Mouse (Mus musculus) intestine, embryonic 14.5 days (tissue): ENCODE data around the gene Eif4enif1. TPM values are rescaled to one million over a fixed set of nuclear protein-coding genes. Genes with fewer than 3 reads are reported as not detected.
A peak's percentile ranks its signal among the peaks of the same experiment; 100 is the strongest.

Experiments
- ATAC-seq: fragments of 200-750 bp; cut with Nextera tagmentation; replicated peaks from 2 replicates; pipeline ENCODE4 v1.8.0; 2017; ENCODE audit warnings: low read depth, moderate number of reproducible peaks, moderate TSS enrichment, moderate library complexity; ENCODE audit not compliant: low FRiP score, low TSS enrichment
- DNase-seq: peaks from one replicate; pipeline ENCODE4 v3.0.0-alpha.2; 2018; ENCODE audit warnings: low spot score
- H3K27ac ChIP-seq: fragments of 300-500 bp; sonication (generic); 2 replicates; pipeline ENCODE4 v1.5.1; 2014; ENCODE audit warnings: low read depth, mild to moderate bottlenecking, control low read depth
- H3K27me3 ChIP-seq: fragments of 300-500 bp; sonication (generic); replicated peaks from 2 replicates; pipeline ENCODE4 v1.6.1; 2014; ENCODE audit warnings: low read length, control low read depth; ENCODE audit not compliant: control insufficient read depth, insufficient read depth
- H3K36me3 ChIP-seq: fragments of 300-500 bp; sonication (generic); 2 replicates; pipeline ENCODE4 v1.6.1; 2014; ENCODE audit warnings: low read length, control low read depth; ENCODE audit not compliant: control insufficient read depth, insufficient read depth
- H3K4me1 ChIP-seq: fragments of 300-500 bp; sonication (generic); replicated peaks from 2 replicates; pipeline ENCODE4 v1.6.1; 2014; ENCODE audit warnings: low read length, control low read depth, mixed read lengths; ENCODE audit not compliant: control insufficient read depth, insufficient read depth
- H3K4me2 ChIP-seq: fragments of 300-500 bp; sonication (generic); 2 replicates; pipeline ENCODE4 v1.6.1; 2014; ENCODE audit warnings: low read length
- H3K4me3 ChIP-seq: fragments of 300-500 bp; sonication (generic); 2 replicates; pipeline ENCODE4 v1.5.1; 2014; ENCODE audit warnings: low read depth, low read length, control low read depth, mixed read lengths
- H3K9ac ChIP-seq: fragments of 300-500 bp; sonication (generic); 2 replicates; pipeline ENCODE4 v1.6.1; 2014; ENCODE audit warnings: mild to moderate bottlenecking, low read length
- H3K9me3 ChIP-seq: fragments of 300-500 bp; sonication (generic); 2 replicates; pipeline ENCODE4 v1.6.1; 2016; ENCODE audit warnings: low read length, control low read depth; ENCODE audit not compliant: control insufficient read depth
- WGBS: fragments of 180-500 bp; shearing (Covaris S2); extraction: QIAGEN DNeasy Blood & Tissue Kit; methylation state at CpG from one replicate; pipeline ENCODE4 v1.1.7; 2014; 5-methylcytosine and 5-hydroxymethylcytosine counted together
- polyA plus RNA-seq: library from polyadenylated mRNA; unstranded; fragments of >200 nt; fragmentation: Nextera tagmentation; extraction: Ambion mirVana; gene quantifications from 2 replicates; pipeline ENCODE4 v1.2.1, GENCODE M21; 2014

Eif4enif1 gene
- polyA plus RNA-seq, 1 experiment from 2014 or later, result 52.7 TPM

GRCm38 (mm10) chr11:3267133-3267532 is 64.9 kb downstream of the Eif4enif1 start:
- ATAC-seq (peak; percentile 1; the same call in 1 of the 2 replicates), DNase-seq (no peak)
- peaks cover 18% of the 10 kb centered on the region for H3K4me1 ChIP-seq
- peak overlapping the region; percentile 98 for H3K9ac ChIP-seq
- no peaks in the 10 kb centered on the region for H3K27me3 ChIP-seq
- H3K4me3 ChIP-seq, result peak overlapping the region; percentile 93
- H3K4me2 ChIP-seq, result peak overlapping the region; percentile 65
- WGBS, result 55% methylated on average over 7 of the region's 7 CpGs
- no peaks in the 10 kb centered on the region for H3K9me3 ChIP-seq
- peaks cover 22% of the 10 kb centered on the region for H3K36me3 ChIP-seq
- H3K27ac ChIP-seq, result peak overlapping the region; percentile 94; the same call in 1 of the 2 replicates

DNA sequence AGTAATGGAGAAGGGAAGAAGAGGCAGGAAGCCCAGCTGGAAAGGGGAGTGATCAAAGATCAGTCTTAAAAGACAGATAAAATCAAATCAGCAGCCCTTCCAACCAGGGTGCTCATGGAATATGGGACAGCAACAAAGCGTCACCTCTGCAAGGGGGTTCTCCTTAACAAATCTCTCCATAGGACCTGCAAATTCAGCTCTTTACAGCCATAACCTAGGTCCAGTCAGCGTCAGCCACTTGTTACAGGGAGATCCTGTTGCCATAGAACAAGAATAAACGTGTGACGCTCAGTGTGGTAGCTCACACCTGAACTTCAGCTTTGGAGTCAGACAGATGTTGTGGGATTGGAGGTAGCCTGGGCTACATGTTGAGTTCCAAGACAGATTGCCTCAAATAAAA is 67.0 kb downstream of the Eif4enif1 start:
- ATAC-seq (no peak), DNase-seq (no peak)
- peaks cover 16% of the 10 kb centered on the region for H3K4me1 ChIP-seq
- no peak overlapping the region for H3K4me3 ChIP-seq
- no peaks in the 10 kb centered on the region for H3K9me3 ChIP-seq
- 41% methylated on average over 4 of the region's 4 CpGs for WGBS
- no peaks in the 10 kb centered on the region for H3K27me3 ChIP-seq
- no peak overlapping the region for H3K9ac ChIP-seq
- H3K4me2 ChIP-seq, result no peak overlapping the region
- no peak overlapping the region for H3K27ac ChIP-seq
- peaks cover 2% of the 10 kb centered on the region; the same call in 1 of the 2 replicates for H3K36me3 ChIP-seq

DNA sequence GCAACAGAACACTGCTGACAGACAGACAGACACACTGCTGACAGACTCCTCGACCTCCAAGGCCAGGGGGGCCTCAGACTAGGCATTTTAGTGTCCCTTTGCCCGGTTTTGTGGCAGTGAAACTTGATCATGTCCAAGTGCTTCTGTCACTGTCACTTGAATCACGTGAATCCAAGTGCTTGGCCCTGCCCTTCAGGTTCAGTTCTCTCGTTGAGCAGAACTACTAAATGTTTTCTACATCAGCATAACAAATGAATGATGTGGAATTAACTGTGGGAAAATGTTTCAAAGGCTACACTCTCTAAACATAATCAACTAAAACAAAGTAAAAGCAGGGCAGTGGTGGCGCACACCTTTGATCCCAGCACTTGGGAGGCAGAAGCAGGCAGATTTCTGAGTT is 76.2 kb downstream of the Eif4enif1 start:
- H3K4me1 ChIP-seq, result no peaks in the 10 kb centered on the region
- peaks cover 8% of the 10 kb centered on the region for H3K9me3 ChIP-seq
- ATAC-seq, result no peak
- no peaks in the 10 kb centered on the region for H3K36me3 ChIP-seq
- DNase-seq, result no peak
- H3K4me2 ChIP-seq, result no peak overlapping the region
- H3K27ac ChIP-seq, result no peak overlapping the region
- no peaks in the 10 kb centered on the region for H3K27me3 ChIP-seq
- H3K4me3 ChIP-seq, result no peak overlapping the region
- H3K9ac ChIP-seq, result no peak overlapping the region
- whole genome bisulfite sequencing, result 56% methylated on average over 5 of the region's 5 CpGs

DNA sequence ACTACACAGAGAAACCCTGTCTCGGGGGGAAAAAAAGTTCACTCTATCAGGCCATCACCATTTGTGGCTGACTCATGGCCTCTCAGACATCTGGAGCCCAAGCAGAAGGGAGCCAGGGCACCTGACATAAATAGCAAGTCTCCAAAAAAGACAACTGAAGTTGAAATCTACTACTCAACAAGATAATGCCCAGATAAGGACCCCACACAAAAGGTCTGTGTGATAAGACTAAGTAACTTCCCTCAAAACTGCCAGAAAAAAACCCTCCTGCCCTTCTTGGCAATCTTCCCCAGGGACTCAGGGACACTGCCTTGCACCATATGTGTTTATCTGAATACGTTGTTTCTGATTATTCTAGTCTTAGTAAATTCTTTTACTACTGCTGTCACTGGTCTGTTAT is 77.5 kb downstream of the Eif4enif1 start:
- 83% methylated on average over 2 of the region's 2 CpGs for WGBS

GRCm38 (mm10) chr11:3282887-3283286 is 80.7 kb downstream of the Eif4enif1 start:
- Histone ChIP-seq H3K4me1 (peaks cover 9% of the 10 kb centered on the region), H3K27me3 (no peaks in the 10 kb centered on the region), H3K9ac (no peak overlapping the region), H3K4me3 (no peak overlapping the region), H3K4me2 (no peak overlapping the region), H3K9me3 (peaks cover 8% of the 10 kb centered on the region), H3K27ac (no peak overlapping the region), H3K36me3 (no peaks in the 10 kb centered on the region)
- DNase-seq (no peak), ATAC-seq (no peak)
- 79% methylated on average over 6 of the region's 6 CpGs for WGBS

More for the DNA sequence above, 77.5 kb downstream of the Eif4enif1 start:
- H3K4me3 ChIP-seq, result no peak overlapping the region
- peaks cover 8% of the 10 kb centered on the region for H3K9me3 ChIP-seq
- no peak overlapping the region for H3K4me2 ChIP-seq
- no peak for DNase-seq
- H3K9ac ChIP-seq, result no peak overlapping the region
- no peak overlapping the region for H3K27ac ChIP-seq
- no peaks in the 10 kb centered on the region for H3K4me1 ChIP-seq
- ATAC-seq, result no peak
- H3K36me3 ChIP-seq, result no peaks in the 10 kb centered on the region
- H3K27me3 ChIP-seq, result no peaks in the 10 kb centered on the region

GRCm38 (mm10) chr11:3283645-3284044 is 81.5 kb downstream of the Eif4enif1 start:
- no peak overlapping the region for H3K4me3 ChIP-seq
- peaks cover 8% of the 10 kb centered on the region for H3K9me3 ChIP-seq
- 94% methylated on average over 6 of the region's 6 CpGs for WGBS
- no peak overlapping the region for H3K4me2 ChIP-seq
- no peak overlapping the region for H3K9ac ChIP-seq
- ATAC-seq (no peak), DNase-seq (no peak)
- peaks cover 13% of the 10 kb centered on the region for H3K4me1 ChIP-seq
- no peaks in the 10 kb centered on the region for H3K27me3 ChIP-seq
- H3K27ac ChIP-seq, result no peak overlapping the region
- H3K36me3 ChIP-seq, result no peaks in the 10 kb centered on the region

GRCm38 (mm10) chr11:3285940-3286339 is 83.7 kb downstream of the Eif4enif1 start:
- ATAC-seq, result no peak
- H3K9ac ChIP-seq, result no peak overlapping the region
- peaks cover under 1% of the 10 kb centered on the region; the same call in 1 of the 2 replicates for H3K9me3 ChIP-seq
- H3K36me3 ChIP-seq, result no peaks in the 10 kb centered on the region
- no peaks in the 10 kb centered on the region for H3K27me3 ChIP-seq
- no peak for DNase-seq
- H3K4me2 ChIP-seq, result no peak overlapping the region
- H3K4me1 ChIP-seq, result peaks cover 13% of the 10 kb centered on the region
- 85% methylated on average over 3 of the region's 3 CpGs for WGBS
- no peak overlapping the region for H3K4me3 ChIP-seq
- no peak overlapping the region for H3K27ac ChIP-seq

DNA sequence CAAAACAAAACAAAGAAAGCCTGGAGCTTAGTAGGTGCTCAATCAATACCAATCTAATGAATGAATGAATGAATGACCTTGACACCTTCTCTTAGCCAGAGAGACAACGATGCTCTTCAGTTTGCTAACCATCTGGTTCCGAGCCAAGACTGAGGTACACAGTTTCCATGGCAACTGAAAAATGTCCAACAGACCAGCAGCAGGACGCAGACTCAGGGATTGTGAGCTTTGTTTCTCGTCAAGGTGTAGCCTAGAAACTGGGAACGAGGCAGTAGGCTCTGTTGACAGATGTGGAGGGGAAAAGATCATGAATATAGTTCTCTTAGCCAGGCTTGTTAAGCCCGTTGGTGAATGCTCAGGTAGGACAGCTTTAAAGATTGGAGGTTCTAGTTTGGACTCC is 84.9 kb downstream of the Eif4enif1 start:
- DNase-seq, result no peak
- no peaks in the 10 kb centered on the region for H3K36me3 ChIP-seq
- WGBS, result 23% methylated on average over 6 of the region's 6 CpGs
- no peak overlapping the region for H3K4me2 ChIP-seq
- H3K9me3 ChIP-seq, result no peaks in the 10 kb centered on the region
- H3K4me3 ChIP-seq, result no peak overlapping the region
- H3K4me1 ChIP-seq, result peaks cover 13% of the 10 kb centered on the region
- ATAC-seq, result no peak
- no peak overlapping the region for H3K9ac ChIP-seq
- no peaks in the 10 kb centered on the region for H3K27me3 ChIP-seq
- H3K27ac ChIP-seq, result no peak overlapping the region

GRCm38 (mm10) chr11:3287921-3288320 is 85.7 kb downstream of the Eif4enif1 start:
- H3K4me1 ChIP-seq, result peaks cover 14% of the 10 kb centered on the region
- DNase-seq (no peak), ATAC-seq (no peak)
- H3K36me3 ChIP-seq, result no peaks in the 10 kb centered on the region
- H3K27ac ChIP-seq, result peak overlapping the region; percentile 100
- no peaks in the 10 kb centered on the region for H3K27me3 ChIP-seq
- H3K4me3 ChIP-seq, result peak overlapping the region; percentile 81
- peak overlapping the region; percentile 98; the same call in 1 of the 2 replicates for H3K9ac ChIP-seq
- no peaks in the 10 kb centered on the region for H3K9me3 ChIP-seq
- 64% methylated on average over 5 of the region's 5 CpGs for WGBS
- peak overlapping the region; percentile 95 for H3K4me2 ChIP-seq
